Mouse (Mus musculus): ENCODE results near the gene Utrn. TPM values are rescaled to one million over a fixed set of nuclear protein-coding genes. Genes with fewer than 3 reads are reported as not detected.

Utrn gene
- polyA plus RNA-seq, 1 experiment, result 31.4 TPM

DNA sequence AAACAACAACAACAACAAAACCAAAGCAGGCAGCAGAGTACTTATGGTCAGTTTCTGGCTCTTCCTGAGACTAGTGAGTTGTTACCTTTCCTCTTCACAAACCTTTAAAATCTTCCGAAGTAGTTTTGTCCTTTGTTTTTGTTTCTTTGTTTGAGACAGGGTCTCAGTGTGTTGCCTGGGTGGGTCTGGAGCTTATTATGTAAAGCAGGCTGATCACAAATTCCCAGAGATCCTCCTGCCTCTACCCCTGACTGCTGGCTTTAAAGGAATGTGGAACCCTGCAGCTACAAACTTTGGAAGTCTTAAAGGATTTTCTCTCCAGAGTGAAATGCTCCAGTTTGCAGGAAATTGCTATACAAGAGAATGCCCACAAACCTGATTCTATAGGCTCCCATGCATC is 40.0 kb upstream of the Utrn start:
- no peak overlapping the region for H3K4me3 ChIP-seq (replicated peaks; ENCODE audit: control insufficient read depth, low read depth, low read length)
- no peak overlapping the region for H3K27ac ChIP-seq (ENCODE audit: control insufficient read depth, insufficient read depth, low read depth, low read length, poor library complexity)
- H3K4me1 ChIP-seq (ENCODE audit: control insufficient read depth, insufficient read depth, low read length), result no peaks in the 10 kb centered on the region; the same call in 1 of the 2 replicates
- TF ChIP-seq CTCF (IDR thresholded peaks at IDR 0.05; ENCODE audit: control insufficient read depth, insufficient read depth, low read length) (no peak), POLR2A (IDR thresholded peaks at IDR 0.05; ENCODE audit: borderline replicate concordance, control insufficient read depth, low read depth, low read length) (no peak)
- WGBS, result 76% methylated on average over 1 of the region's 1 CpGs

DNA sequence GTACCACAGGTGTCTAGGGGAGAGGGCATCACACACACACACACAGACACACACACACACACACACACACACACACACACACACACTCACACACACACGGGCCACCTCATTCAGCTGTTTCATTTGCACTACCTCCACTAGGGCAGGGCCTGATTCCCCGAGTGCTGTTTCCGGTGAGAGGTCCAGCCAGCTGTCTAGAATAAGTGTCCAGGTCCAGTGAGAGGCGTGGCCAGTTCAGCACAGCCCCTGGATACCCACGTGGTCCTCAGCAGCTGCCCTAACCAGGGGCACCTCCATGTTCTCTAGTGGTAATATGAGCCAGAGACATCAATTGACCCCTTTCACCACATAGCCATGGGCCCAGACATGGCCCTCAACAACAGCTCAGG is 35.0 kb upstream of the Utrn start:
- no peak overlapping the region for H3K27ac ChIP-seq (ENCODE audit: control insufficient read depth, insufficient read depth, low read depth, low read length, poor library complexity)
- no peak overlapping the region for H3K4me3 ChIP-seq (replicated peaks; ENCODE audit: control insufficient read depth, low read depth, low read length)
- no peaks in the 10 kb centered on the region; the same call in 1 of the 2 replicates for H3K4me1 ChIP-seq (ENCODE audit: control insufficient read depth, insufficient read depth, low read length)
- WGBS, result 71% methylated on average over 5 of the region's 5 CpGs
- no peak for TF ChIP-seq CTCF (IDR thresholded peaks at IDR 0.05; ENCODE audit: control insufficient read depth, insufficient read depth, low read length)
- no peak for TF ChIP-seq POLR2A (IDR thresholded peaks at IDR 0.05; ENCODE audit: borderline replicate concordance, control insufficient read depth, low read depth, low read length)

DNA sequence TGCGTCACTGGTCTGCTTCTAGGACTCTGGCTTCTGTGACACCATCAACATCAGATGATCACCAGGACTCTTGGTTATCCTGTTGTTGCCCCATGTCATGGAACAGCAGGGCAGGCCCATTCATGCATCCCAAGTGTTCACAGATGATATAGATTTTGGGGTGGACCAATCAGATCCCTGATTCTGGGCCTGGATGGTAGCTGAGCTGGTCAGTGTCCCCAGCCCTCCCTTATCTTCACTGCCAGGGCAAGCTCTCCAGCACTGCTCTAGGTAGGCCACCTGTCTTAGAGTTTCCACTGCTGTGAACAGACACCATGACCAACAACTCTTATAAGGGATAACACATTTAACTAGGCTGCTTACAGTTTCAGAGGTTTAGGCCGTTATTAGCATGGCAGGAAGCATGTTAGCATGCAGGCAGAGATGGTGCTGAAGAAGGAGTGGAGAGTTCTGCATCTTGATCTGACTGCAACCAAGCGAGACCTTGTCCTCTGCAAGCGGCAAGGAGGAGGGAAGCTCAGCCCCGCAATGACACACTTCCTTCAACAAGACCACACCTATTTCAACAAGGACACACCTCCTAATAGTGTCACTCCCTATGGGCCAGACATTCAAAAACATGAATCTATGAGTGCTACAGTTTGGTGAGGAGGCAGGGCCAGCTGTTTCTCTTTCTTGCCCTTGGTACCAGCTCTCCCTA is 34.4 kb upstream of the Utrn start:
- no peak overlapping the region for H3K4me3 ChIP-seq (replicated peaks; ENCODE audit: control insufficient read depth, low read depth, low read length)
- 41% methylated on average over 5 of the region's 5 CpGs for WGBS
- H3K4me1 ChIP-seq (ENCODE audit: control insufficient read depth, insufficient read depth, low read length), result no peaks in the 10 kb centered on the region; the same call in 1 of the 2 replicates
- TF ChIP-seq POLR2A (IDR thresholded peaks at IDR 0.05; ENCODE audit: borderline replicate concordance, control insufficient read depth, low read depth, low read length) (no peak), CTCF (IDR thresholded peaks at IDR 0.05; ENCODE audit: control insufficient read depth, insufficient read depth, low read length) (no peak)
- no peak overlapping the region for H3K27ac ChIP-seq (ENCODE audit: control insufficient read depth, insufficient read depth, low read depth, low read length, poor library complexity)

DNA sequence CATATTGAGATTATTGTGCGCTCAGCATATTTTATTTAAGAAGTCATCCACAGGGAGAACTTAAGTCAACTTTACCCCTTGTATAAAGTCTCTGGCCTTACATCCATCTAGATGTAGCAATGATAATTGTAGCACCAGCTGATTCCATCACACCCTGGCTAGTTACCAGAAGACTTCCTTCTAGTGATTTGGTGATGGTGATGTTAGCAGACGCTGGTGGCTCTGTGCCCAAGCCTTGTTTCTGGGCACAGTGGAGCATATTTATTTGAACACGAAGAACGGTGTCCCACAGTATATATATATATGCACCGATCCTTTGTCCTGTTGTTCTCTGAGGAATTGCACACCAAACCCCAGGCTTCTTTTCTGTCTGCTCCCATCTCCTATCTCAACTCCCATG is 30.7 kb upstream of the Utrn start:
- TF ChIP-seq POLR2A (IDR thresholded peaks at IDR 0.05; ENCODE audit: borderline replicate concordance, control insufficient read depth, low read depth, low read length), result no peak
- no peak for TF ChIP-seq CTCF (IDR thresholded peaks at IDR 0.05; ENCODE audit: control insufficient read depth, insufficient read depth, low read length)
- 87% methylated on average over 5 of the region's 5 CpGs for WGBS
- H3K4me1 ChIP-seq (ENCODE audit: control insufficient read depth, insufficient read depth, low read length), result no peaks in the 10 kb centered on the region; the same call in 1 of the 2 replicates
- no peak overlapping the region for H3K27ac ChIP-seq (ENCODE audit: control insufficient read depth, insufficient read depth, low read depth, low read length, poor library complexity)
- H3K4me3 ChIP-seq (replicated peaks; ENCODE audit: control insufficient read depth, low read depth, low read length), result no peak overlapping the region

DNA sequence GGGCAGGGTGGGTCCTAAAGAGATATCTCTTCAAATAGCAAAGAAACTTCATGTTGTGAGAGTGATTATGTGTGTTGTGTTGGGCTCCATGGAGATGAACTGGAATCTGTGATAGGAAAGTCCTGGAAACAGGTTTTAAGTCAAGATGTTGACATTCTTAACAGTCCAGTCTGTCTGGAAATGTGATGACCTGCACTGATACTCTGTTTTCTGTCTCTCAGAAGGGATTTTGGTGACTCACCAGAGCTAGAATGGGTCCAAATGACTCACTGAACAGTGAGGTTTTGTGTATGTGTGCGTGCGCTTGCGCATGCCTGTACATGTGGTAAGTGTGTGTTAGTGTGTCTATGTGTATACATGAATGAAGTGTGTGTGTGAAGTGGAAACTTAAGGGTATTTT is 24.2 kb upstream of the Utrn start:
- 95% methylated on average over 3 of the region's 3 CpGs for WGBS
- H3K4me1 ChIP-seq (ENCODE audit: control insufficient read depth, insufficient read depth, low read length), result no peaks in the 10 kb centered on the region
- no peak overlapping the region for H3K4me3 ChIP-seq (replicated peaks; ENCODE audit: control insufficient read depth, low read depth, low read length)
- no peak overlapping the region for H3K27ac ChIP-seq (ENCODE audit: control insufficient read depth, insufficient read depth, low read depth, low read length, poor library complexity)
- TF ChIP-seq POLR2A (IDR thresholded peaks at IDR 0.05; ENCODE audit: borderline replicate concordance, control insufficient read depth, low read depth, low read length), result no peak
- TF ChIP-seq CTCF (IDR thresholded peaks at IDR 0.05; ENCODE audit: control insufficient read depth, insufficient read depth, low read length), result no peak

DNA sequence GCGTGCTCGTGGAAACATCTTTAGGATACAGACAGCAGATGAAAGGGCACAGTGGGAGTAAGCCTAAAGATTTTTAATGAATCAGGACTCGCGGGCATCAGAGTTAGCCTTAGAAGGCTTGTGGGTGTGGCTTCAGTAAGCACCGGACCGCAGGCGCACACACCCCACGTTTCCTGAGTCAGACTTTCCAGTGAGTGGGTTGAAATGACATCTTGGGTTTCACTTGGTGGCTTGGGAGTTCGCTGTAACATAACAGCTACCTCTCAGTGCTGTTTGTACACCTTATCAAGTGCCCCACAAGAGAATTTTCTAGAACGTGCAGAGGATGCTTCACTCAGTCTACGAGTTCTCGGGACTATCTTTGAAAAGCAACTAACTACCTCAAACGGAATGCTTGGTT is 19.2 kb upstream of the Utrn start:
- TF ChIP-seq CTCF (IDR thresholded peaks at IDR 0.05; ENCODE audit: control insufficient read depth, insufficient read depth, low read length) (no peak), POLR2A (IDR thresholded peaks at IDR 0.05; ENCODE audit: borderline replicate concordance, control insufficient read depth, low read depth, low read length) (no peak)
- Histone ChIP-seq H3K4me1 (ENCODE audit: control insufficient read depth, insufficient read depth, low read length) (no peaks in the 10 kb centered on the region), H3K27ac (ENCODE audit: control insufficient read depth, insufficient read depth, low read depth, low read length, poor library complexity) (no peak overlapping the region), H3K4me3 (replicated peaks; ENCODE audit: control insufficient read depth, low read depth, low read length) (no peak overlapping the region)
- WGBS, result 41% methylated on average over 13 of the region's 13 CpGs

DNA sequence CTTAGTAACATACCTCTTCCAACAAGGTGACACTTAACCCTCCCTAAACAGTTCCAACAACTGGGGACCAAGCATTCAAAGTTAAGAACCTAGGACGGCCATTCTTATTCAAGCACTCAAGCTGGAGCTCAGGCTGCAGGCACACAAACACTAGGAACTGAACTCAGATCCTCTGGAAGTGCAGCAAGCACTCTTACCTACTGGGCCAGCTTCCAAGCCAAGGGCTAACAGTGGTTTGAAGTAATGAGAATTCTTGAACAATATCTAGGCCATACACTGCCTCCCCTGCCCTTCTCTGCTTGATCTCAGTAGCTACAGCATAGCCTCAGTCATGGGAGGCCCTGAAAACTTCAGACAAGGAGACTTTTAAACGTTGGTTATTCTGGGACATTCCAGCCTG is 18.6 kb upstream of the Utrn start:
- no peak for TF ChIP-seq CTCF (IDR thresholded peaks at IDR 0.05; ENCODE audit: control insufficient read depth, insufficient read depth, low read length)
- TF ChIP-seq POLR2A (IDR thresholded peaks at IDR 0.05; ENCODE audit: borderline replicate concordance, control insufficient read depth, low read depth, low read length), result no peak
- WGBS, result 65% methylated on average over 2 of the region's 2 CpGs
- no peak overlapping the region for H3K4me3 ChIP-seq (replicated peaks; ENCODE audit: control insufficient read depth, low read depth, low read length)
- H3K27ac ChIP-seq (ENCODE audit: control insufficient read depth, insufficient read depth, low read depth, low read length, poor library complexity), result no peak overlapping the region
- no peaks in the 10 kb centered on the region for H3K4me1 ChIP-seq (ENCODE audit: control insufficient read depth, insufficient read depth, low read length)

DNA sequence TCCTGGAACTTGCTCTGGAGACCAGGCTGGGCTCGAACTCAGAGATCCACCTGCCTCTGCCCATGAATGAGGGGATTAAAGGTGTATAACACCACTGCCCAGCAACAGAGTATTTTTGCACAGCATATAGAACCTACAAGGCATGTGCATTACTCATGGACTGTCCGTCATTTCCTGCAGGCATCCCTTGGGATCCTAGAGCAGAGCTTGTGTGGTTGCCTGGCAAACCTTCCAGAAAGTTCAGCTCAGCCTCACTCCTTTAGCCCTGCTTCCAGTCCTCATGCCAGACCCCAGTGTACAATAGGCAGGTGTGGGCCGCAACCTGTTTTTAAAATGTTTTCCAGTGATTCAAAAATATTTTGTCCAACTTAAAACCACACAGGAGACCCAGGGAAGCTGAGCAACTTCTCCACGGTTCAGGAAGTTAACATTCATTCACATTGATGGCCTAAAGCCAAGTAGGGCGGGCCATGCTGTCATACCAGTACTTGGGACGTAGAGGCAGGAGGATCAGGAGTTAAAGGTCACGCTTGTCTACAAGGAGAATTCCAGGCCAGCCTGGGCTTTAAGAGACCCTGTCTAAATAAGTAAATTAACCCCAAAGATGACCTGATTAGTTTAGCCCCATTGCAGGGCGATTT is 15.3 kb upstream of the Utrn start:
- Histone ChIP-seq H3K27ac (ENCODE audit: control insufficient read depth, insufficient read depth, low read depth, low read length, poor library complexity) (no peak overlapping the region), H3K4me3 (replicated peaks; ENCODE audit: control insufficient read depth, low read depth, low read length) (no peak overlapping the region), H3K4me1 (ENCODE audit: control insufficient read depth, insufficient read depth, low read length) (no peaks in the 10 kb centered on the region)
- 53% methylated on average over 8 of the region's 8 CpGs for WGBS
- TF ChIP-seq POLR2A (IDR thresholded peaks at IDR 0.05; ENCODE audit: borderline replicate concordance, control insufficient read depth, low read depth, low read length) (no peak), CTCF (IDR thresholded peaks at IDR 0.05; ENCODE audit: control insufficient read depth, insufficient read depth, low read length) (no peak)
